Mouse (Mus musculus) erythroblast, embryonic 14.5 days (primary cell): ENCODE data around the gene Rpl21. TPM values are rescaled to one million over a fixed set of nuclear protein-coding genes. Genes with fewer than 3 reads are reported as not detected.

Experiments used
- H3K27me3 ChIP-seq: 2 replicates; pipeline ENCODE4 v1.6.1; 2012; ENCODE audit warnings: inconsistent platforms; ENCODE audit not compliant: control insufficient read depth
- H3K36me3 ChIP-seq: 2 replicates; pipeline ENCODE4 v1.6.1; 2012; ENCODE audit warnings: mild to moderate bottlenecking, inconsistent platforms; ENCODE audit not compliant: control insufficient read depth
- H3K4me1 ChIP-seq: 2 replicates; pipeline ENCODE4 v1.6.1; 2012; ENCODE audit warnings: inconsistent platforms; ENCODE audit not compliant: control insufficient read depth
- H3K4me3 ChIP-seq: replicated peaks from 2 replicates; pipeline ENCODE3; 2012; ENCODE audit warnings: moderate library complexity, mild to moderate bottlenecking, inconsistent platforms
- H3K9me3 ChIP-seq: 2 replicates; pipeline ENCODE4 v1.6.1; 2012; ENCODE audit warnings: low read length, inconsistent platforms, mixed read lengths; ENCODE audit not compliant: control insufficient read depth
- GATA1 ChIP-seq: IDR thresholded peaks from 2 replicates; pipeline ENCODE4 v1.6.1; 2012; ENCODE audit warnings: low read length, inconsistent platforms, mixed read lengths
- TAL1 ChIP-seq: IDR thresholded peaks from 3 replicates; pipeline ENCODE4 v1.6.1; 2012; ENCODE audit warnings: low read length, inconsistent platforms, mixed read lengths
- polyA plus RNA-seq: library from polyadenylated mRNA; stranded (reverse); fragments of >175 nt; gene quantifications from 2 replicates; pipeline ENCODE4 v1.2.3, GENCODE M21; 2012

Gene Rpl21
- polyA plus RNA-seq, 1 experiment = 11.5 TPM

GRCm38 (mm10) chr5:146823005-146823404 lies 9.7 kb upstream of the Rpl21 start:
- H3K9me3 ChIP-seq = no peaks in the 10 kb centered on the region
- H3K27me3 ChIP-seq = no peaks in the 10 kb centered on the region
- peaks cover 14% of the 10 kb centered on the region for H3K4me1 ChIP-seq
- TF ChIP-seq GATA1 (no peak), TAL1 (no peak)
- H3K4me3 ChIP-seq = no peak overlapping the region
- H3K36me3 ChIP-seq = no peaks in the 10 kb centered on the region

GRCm38 (mm10) chr5:146829528-146829927 lies 3.2 kb upstream of the Rpl21 start:
- TF ChIP-seq TAL1 (no peak), GATA1 (no peak)
- peaks cover 30% of the 10 kb centered on the region for H3K4me1 ChIP-seq
- no peak overlapping the region for H3K4me3 ChIP-seq
- peaks cover 10% of the 10 kb centered on the region for H3K36me3 ChIP-seq
- H3K9me3 ChIP-seq = no peaks in the 10 kb centered on the region
- H3K27me3 ChIP-seq = no peaks in the 10 kb centered on the region

- no peak for TF ChIP-seq GATA1
- TF ChIP-seq TAL1 = no peak
- Histone ChIP-seq H3K27me3 (no peaks in the 10 kb centered on the region), H3K9me3 (no peaks in the 10 kb centered on the region), H3K4me1 (peaks cover 35% of the 10 kb centered on the region), H3K4me3 (peak overlapping the region; percentile 90), H3K36me3 (peaks cover 38% of the 10 kb centered on the region)
Measured at GRCm38 (mm10) chr5:146832435-146832768, 288 bp upstream of the Rpl21 start.

GRCm38 (mm10) chr5:146833673-146834201 lies 1.0 kb downstream of the Rpl21 start:
- no peak for TF ChIP-seq TAL1
- TF ChIP-seq GATA1 = no peak
- no peaks in the 10 kb centered on the region for H3K9me3 ChIP-seq
- H3K27me3 ChIP-seq = no peaks in the 10 kb centered on the region
- peaks cover 35% of the 10 kb centered on the region for H3K4me1 ChIP-seq
- H3K4me3 ChIP-seq = peak overlapping the region; percentile 90
- H3K36me3 ChIP-seq = peaks cover 52% of the 10 kb centered on the region

- H3K9me3 ChIP-seq = no peaks in the 10 kb centered on the region
- peaks cover 33% of the 10 kb centered on the region for H3K4me1 ChIP-seq
- H3K4me3 ChIP-seq = no peak overlapping the region
- TF ChIP-seq GATA1 = no peak
- no peaks in the 10 kb centered on the region for H3K27me3 ChIP-seq
- peaks cover 57% of the 10 kb centered on the region for H3K36me3 ChIP-seq
Measured at GRCm38 (mm10) chr5:146834959-146835358, 2.3 kb downstream of the Rpl21 start.

GRCm38 (mm10) chr5:146837967-146838720 lies 5.5 kb downstream of the Rpl21 start:
- Histone ChIP-seq H3K4me1 (peaks cover 23% of the 10 kb centered on the region), H3K27me3 (peaks cover 2% of the 10 kb centered on the region), H3K9me3 (no peaks in the 10 kb centered on the region), H3K36me3 (peaks cover 57% of the 10 kb centered on the region), H3K4me3 (no peak overlapping the region)
- TF ChIP-seq GATA1 (no peak), TAL1 (no peak)

GRCm38 (mm10) chr5:146838836-146839648 lies 6.4 kb downstream of the Rpl21 start:
- Histone ChIP-seq H3K27me3 (peaks cover 11% of the 10 kb centered on the region), H3K4me1 (peaks cover 15% of the 10 kb centered on the region), H3K9me3 (no peaks in the 10 kb centered on the region), H3K36me3 (peaks cover 53% of the 10 kb centered on the region), H3K4me3 (no peak overlapping the region)
- no peak for TF ChIP-seq GATA1
- no peak for TF ChIP-seq TAL1

- H3K27me3 ChIP-seq = peaks cover 18% of the 10 kb centered on the region
- H3K36me3 ChIP-seq = peaks cover 45% of the 10 kb centered on the region
- H3K4me3 ChIP-seq = no peak overlapping the region
- H3K4me1 ChIP-seq = peaks cover 11% of the 10 kb centered on the region
- no peak for TF ChIP-seq TAL1
- TF ChIP-seq GATA1 = no peak
- H3K9me3 ChIP-seq = no peaks in the 10 kb centered on the region
Measured at GRCm38 (mm10) chr5:146839760-146840159, 7.1 kb downstream of the Rpl21 start.

GRCm38 (mm10) chr5:146840422-146840821 lies 7.7 kb downstream of the Rpl21 start:
- Histone ChIP-seq H3K4me1 (peaks cover 12% of the 10 kb centered on the region), H3K36me3 (peaks cover 39% of the 10 kb centered on the region), H3K9me3 (no peaks in the 10 kb centered on the region; the same call in 1 of the 2 replicates), H3K4me3 (no peak overlapping the region), H3K27me3 (peaks cover 25% of the 10 kb centered on the region)
- TF ChIP-seq TAL1 = no peak
- no peak for TF ChIP-seq GATA1
